Mouse (Mus musculus) layer of hippocampus, postnatal 10 days (tissue): ENCODE measurements around the gene 1600002K03Rik. TPM values are rescaled to one million over a fixed set of nuclear protein-coding genes. Genes with fewer than 3 reads are reported as not detected.

Source experiments
- DNase-seq, 2 experiments: peaks; one replicate each; pipeline ENCODE4 v3.0.0; 2021; ENCODE audit warnings: low spot score in 2 of 2
- total RNA-seq, 2 experiments: library from RNA; stranded (reverse); gene quantifications; 2 replicates each; pipeline ENCODE4 v1.2.3; 2021

1600002K03Rik gene
- total RNA-seq, 2 experiments from 2014 or later: 4.3 to 6.7 TPM

- no peak for DNase-seq
Observed at GRCm38 (mm10) chr10:80140666-80141035, 32.1 kb upstream of the 1600002K03Rik start, which contains the start of gene Cbarp. TSS of gene Cbarp (minus strand) at chr10:80140835.

- peak; percentile 93 to 95 for DNase-seq
Observed at GRCm38 (mm10) chr10:80141243-80141642, 31.5 kb upstream of the 1600002K03Rik start.

GRCm38 (mm10) chr10:80141786-80142529 is 30.8 kb upstream of the 1600002K03Rik start:
- DNase-seq: peak; percentile 86 to 92

- peak in 1 of 2 experiments; percentile 43 for DNase-seq
Observed at GRCm38 (mm10) chr10:80142530-80142925, 30.2 kb upstream of the 1600002K03Rik start.

- DNase-seq: no peak
Observed at GRCm38 (mm10) chr10:80143664-80144063, 29.1 kb upstream of the 1600002K03Rik start.

- no peak for DNase-seq
Observed at GRCm38 (mm10) chr10:80144159-80144558, 28.6 kb upstream of the 1600002K03Rik start.

GRCm38 (mm10) chr10:80144864-80145838 is 27.6 kb upstream of the 1600002K03Rik start:
- DNase-seq: peak; percentile 83 to 87

- peak; percentile 36 to 47 for DNase-seq
Observed at GRCm38 (mm10) chr10:80145896-80146295, 26.8 kb upstream of the 1600002K03Rik start.

GRCm38 (mm10) chr10:80146568-80147011 is 26.2 kb upstream of the 1600002K03Rik start:
- DNase-seq: peak in 1 of 2 experiments; percentile 33

- no peak for DNase-seq
Observed at GRCm38 (mm10) chr10:80147146-80147718, 25.5 kb upstream of the 1600002K03Rik start.

GRCm38 (mm10) chr10:80147719-80148601 is 24.8 kb upstream of the 1600002K03Rik start, which contains the start of gene Midn:
TSS of gene Midn (plus strand) at chr10:80148272.
- DNase-seq: peak; percentile 81 to 85

GRCm38 (mm10) chr10:80148610-80149290 is 24.0 kb upstream of the 1600002K03Rik start:
- DNase-seq: peak; percentile 96 to 98

GRCm38 (mm10) chr10:80149291-80150225 is 23.2 kb upstream of the 1600002K03Rik start:
- peak; percentile 96 to 97 for DNase-seq

- DNase-seq: peak; percentile 75 to 82
Observed at GRCm38 (mm10) chr10:80150226-80151210, 22.2 kb upstream of the 1600002K03Rik start.

- peak; percentile 74 to 78 for DNase-seq
Observed at GRCm38 (mm10) chr10:80151211-80152034, 21.3 kb upstream of the 1600002K03Rik start.
